Mouse (Mus musculus): ENCODE results near the gene Smtnl1.

The Smtnl1 gene

GRCm38 (mm10) chr2:84822552-84822951 is at the start of gene Smtnl1:
TSS of gene Smtnl1 (minus strand) at chr2:84822652.
- DNase-seq (ENCODE audit: low spot score): no peak

- no peak for DNase-seq (ENCODE audit: low spot score)
Observed at GRCm38 (mm10) chr2:84870623-84871160, 48.2 kb upstream of the Smtnl1 start.

- DNase-seq (ENCODE audit: low spot score): no peak
Observed at GRCm38 (mm10) chr2:84868977-84869376, 46.5 kb upstream of the Smtnl1 start.

- DNase-seq (ENCODE audit: low spot score): peak; percentile 31
Observed at GRCm38 (mm10) chr2:84868521-84868943, 46.1 kb upstream of the Smtnl1 start.

- no peak for DNase-seq (ENCODE audit: low spot score)
Observed at GRCm38 (mm10) chr2:84865616-84866571, 43.4 kb upstream of the Smtnl1 start.

GRCm38 (mm10) chr2:84862231-84862630 is 39.8 kb upstream of the Smtnl1 start:
- no peak for DNase-seq (ENCODE audit: low spot score)

GRCm38 (mm10) chr2:84861430-84861829 is 39.0 kb upstream of the Smtnl1 start:
- DNase-seq (ENCODE audit: low spot score): no peak

GRCm38 (mm10) chr2:84859991-84860780 is 37.7 kb upstream of the Smtnl1 start:
- DNase-seq (ENCODE audit: low spot score): no peak

- no peak for DNase-seq (ENCODE audit: low spot score)
Observed at GRCm38 (mm10) chr2:84858551-84858950, 36.1 kb upstream of the Smtnl1 start.

GRCm38 (mm10) chr2:84855732-84856131 is 33.3 kb upstream of the Smtnl1 start:
- peak; percentile 31 for DNase-seq (ENCODE audit: low spot score)

GRCm38 (mm10) chr2:84851130-84852040 is 28.9 kb upstream of the Smtnl1 start:
- no peak for DNase-seq (ENCODE audit: low spot score)

- no peak for DNase-seq (ENCODE audit: low spot score)
Observed at GRCm38 (mm10) chr2:84850407-84851129, 28.1 kb upstream of the Smtnl1 start.

GRCm38 (mm10) chr2:84845226-84845625 is 22.8 kb upstream of the Smtnl1 start:
- no peak for DNase-seq (ENCODE audit: low spot score)

GRCm38 (mm10) chr2:84843654-84844053 is 21.2 kb upstream of the Smtnl1 start:
- DNase-seq (ENCODE audit: low spot score): no peak

- no peak for DNase-seq (ENCODE audit: low spot score)
Observed at GRCm38 (mm10) chr2:84841905-84842304, 19.5 kb upstream of the Smtnl1 start.

- DNase-seq (ENCODE audit: low spot score): no peak
Observed at GRCm38 (mm10) chr2:84840748-84841563, 18.5 kb upstream of the Smtnl1 start.

- DNase-seq (ENCODE audit: low spot score): peak; percentile 28
Observed at GRCm38 (mm10) chr2:84840016-84840747, 17.7 kb upstream of the Smtnl1 start.

GRCm38 (mm10) chr2:84838993-84839980 is 16.8 kb upstream of the Smtnl1 start:
- DNase-seq (ENCODE audit: low spot score): no peak

Measured in T-cell, adult 2 months (primary cell).